Mouse (Mus musculus) cerebellum, adult 8-10 months (tissue): ENCODE data around the gene Slc4a4.

ENCODE experiments used
- DNase-seq: peaks from one replicate; pipeline ENCODE4 v3.0.0; 2022

The Slc4a4 gene

DNA sequence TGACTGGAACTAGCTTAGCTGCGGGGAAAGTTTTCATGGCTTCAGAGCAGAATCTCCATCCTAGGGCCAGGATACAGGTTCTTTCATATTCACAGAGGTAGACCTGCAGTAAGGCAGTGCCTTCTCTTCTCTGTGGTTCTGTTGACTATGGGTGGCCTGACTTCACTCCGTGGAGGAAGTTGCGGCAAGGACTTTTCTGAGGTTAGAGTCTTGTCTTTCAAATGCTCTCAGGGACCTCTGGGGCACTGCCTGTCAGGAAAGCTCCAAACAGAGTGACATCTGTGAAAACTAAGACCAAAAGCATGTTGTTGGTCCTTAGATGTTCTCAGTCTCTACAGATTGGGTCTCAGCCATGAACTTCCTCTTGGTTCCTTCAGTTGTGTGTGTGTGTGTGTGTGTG is 203.5 kb downstream of the Slc4a4 start:
- no peak for DNase-seq

GRCm38 (mm10) chr5:89096371-89096770 is 209.8 kb downstream of the Slc4a4 start:
- DNase-seq = no peak

- no peak for DNase-seq
Measured at GRCm38 (mm10) chr5:89097291-89097690, 210.7 kb downstream of the Slc4a4 start.

- no peak for DNase-seq
Measured at GRCm38 (mm10) chr5:89098121-89098520, 211.5 kb downstream of the Slc4a4 start.

DNA sequence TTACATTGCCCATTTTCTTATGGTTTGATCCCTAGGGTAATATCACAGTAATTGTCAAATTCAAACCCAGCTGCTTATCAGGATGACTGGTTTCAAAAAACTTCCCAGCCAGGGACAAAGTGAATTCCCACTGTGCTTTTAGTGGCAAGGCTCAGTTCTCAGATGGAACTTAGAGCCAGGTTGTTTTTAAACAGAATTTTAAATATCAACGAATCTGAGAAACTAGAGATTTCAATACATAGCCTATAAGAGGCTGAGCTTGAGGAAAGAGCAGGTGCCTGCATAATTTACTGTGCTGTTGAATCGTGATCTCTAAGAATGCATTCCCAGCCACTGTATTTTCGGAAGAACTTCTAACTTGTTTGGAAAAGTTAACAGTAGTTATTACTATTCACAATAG is 213.3 kb downstream of the Slc4a4 start:
- DNase-seq = no peak

DNA sequence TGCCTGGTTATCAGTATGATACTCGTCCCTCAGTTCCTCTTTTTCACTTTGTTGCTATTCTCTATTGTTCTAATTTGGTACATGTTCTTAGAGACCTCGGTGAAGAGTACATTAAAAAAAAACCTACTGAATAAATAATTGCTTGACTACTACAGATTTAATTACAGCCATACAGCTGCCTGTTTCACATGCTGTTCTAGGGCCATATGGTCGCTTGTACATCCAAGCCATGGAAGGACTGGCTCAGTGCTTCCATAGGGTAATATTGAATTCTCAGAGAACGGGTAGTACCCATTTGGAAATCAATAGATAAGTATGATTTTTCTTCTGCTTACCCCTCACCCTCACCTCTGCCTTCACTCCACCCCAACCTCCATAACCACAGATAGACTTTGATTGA is 215.9 kb downstream of the Slc4a4 start:
- DNase-seq = no peak

GRCm38 (mm10) chr5:89105346-89105745 is 218.7 kb downstream of the Slc4a4 start:
- DNase-seq = no peak

- DNase-seq = no peak
Measured at GRCm38 (mm10) chr5:89106217-89106616, 219.6 kb downstream of the Slc4a4 start.

GRCm38 (mm10) chr5:89108809-89109208 is 222.2 kb downstream of the Slc4a4 start:
- no peak for DNase-seq

DNA sequence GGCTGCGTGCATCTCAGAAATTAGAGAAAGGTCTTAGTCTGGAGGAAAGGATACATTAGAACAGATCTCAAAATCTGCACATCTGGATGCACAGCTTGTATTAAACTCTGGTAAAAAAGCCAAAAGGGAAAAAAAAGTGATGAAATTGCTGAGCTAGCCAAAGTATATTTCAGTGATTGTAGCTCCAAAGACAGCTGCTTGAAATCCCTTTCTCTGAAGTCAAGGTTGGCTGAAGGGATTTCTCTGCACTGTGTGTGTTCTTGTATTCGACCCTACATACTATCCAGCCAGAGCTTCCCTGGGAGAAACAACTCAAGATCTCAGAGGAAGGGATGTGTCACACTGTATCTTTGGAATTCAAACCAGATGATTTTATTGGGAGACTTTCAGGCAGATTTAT is 223.2 kb downstream of the Slc4a4 start:
- no peak for DNase-seq

DNA sequence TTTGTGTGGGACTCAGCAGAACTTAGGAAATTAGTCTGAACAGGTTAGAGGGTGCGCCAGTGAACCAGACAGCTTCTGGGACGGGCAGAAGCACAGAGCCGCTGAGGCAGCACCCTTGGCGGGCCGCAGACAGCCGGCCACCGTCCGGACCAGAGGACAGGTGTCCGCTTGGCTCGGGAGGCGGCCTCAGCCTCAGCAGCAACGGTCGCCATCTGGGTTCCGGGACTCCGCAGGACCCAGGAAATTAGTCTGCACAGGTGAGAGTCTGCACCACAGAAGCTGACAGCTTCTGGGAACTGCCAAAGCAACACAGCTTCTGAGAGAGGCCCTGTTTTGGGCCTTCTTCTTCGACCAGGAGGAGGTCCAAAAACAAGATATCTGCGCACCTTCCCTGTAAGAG is 225.4 kb downstream of the Slc4a4 start:
- peak; percentile 45 for DNase-seq

- DNase-seq = no peak
Measured at GRCm38 (mm10) chr5:89120881-89121280, 234.3 kb downstream of the Slc4a4 start.

DNA sequence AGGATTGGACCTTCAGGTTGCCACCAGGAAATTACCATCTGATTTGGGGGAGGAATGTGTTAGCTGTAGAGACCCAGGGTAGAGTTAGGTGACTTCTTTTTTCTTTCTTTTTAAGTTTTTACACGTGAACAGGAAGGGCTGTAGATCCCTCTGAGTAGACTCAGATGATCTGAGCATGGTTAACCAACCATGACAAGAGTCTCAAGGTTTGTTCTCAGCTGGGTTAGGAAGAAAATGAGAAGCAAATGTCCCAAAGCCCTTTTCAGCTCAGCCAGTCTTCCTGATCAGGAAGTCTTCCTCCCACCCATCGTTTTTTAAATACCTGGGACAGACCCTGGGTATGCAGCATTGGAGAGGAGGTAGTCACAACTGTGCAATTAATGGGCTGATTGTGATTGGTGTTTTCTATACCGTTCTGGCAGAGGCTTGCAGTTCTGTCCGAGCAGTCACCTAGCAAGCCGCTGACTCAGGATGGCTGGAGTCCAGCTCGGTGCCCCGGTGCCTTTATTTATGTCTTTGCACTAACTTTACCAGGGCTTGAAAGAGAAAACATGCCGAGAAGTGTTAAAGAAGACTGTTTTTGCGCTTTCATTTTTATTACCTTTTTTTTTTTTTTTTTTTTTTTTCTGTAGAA is 236.8 kb downstream of the Slc4a4 start:
- DNase-seq = no peak

- no peak for DNase-seq
Measured at GRCm38 (mm10) chr5:89128210-89128609, 241.6 kb downstream of the Slc4a4 start.

- peak; percentile 71 for DNase-seq
Measured at GRCm38 (mm10) chr5:89135776-89136175, 249.2 kb downstream of the Slc4a4 start.

DNA sequence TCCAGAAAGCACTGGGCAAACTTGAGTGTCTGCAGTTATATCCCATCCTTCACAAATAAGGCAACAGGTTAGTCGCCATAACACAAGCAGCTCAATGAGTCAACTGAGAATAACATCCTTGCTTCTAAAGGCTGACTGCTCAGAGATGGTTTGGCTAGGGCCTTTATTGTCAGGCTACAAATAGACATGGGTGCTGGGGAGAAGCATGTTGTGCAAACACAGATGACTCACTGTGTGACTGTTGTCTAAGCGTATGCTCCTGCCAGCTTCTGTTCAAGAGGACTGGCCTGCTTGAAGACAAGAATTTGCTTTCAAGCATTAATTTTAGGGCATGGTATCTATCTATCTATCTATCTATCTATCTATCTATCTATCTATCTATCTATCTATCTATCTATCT is 253.5 kb downstream of the Slc4a4 start:
- DNase-seq = no peak

DNA sequence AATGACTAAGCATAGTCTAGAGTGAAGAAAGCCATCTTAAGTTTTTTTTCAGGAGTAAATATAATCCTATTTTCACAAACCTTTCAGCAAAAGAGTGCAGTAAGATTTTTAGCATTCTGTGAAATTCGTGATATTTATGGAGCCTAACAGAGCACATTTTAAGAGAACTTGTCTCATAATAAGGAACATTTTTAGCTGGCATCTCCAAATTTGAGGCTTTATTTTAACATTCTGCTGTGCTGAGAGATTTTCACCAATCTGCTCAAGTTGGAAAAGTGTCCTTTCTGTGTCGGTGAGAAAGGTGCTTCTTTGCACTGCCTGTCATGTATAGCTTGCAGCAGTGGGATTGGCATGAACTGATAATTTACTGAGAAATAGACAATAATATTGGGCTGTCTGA is 255.1 kb downstream of the Slc4a4 start:
- no peak for DNase-seq

- no peak for DNase-seq
Measured at GRCm38 (mm10) chr5:89146276-89146675, 259.7 kb downstream of the Slc4a4 start.

- DNase-seq = no peak
Measured at GRCm38 (mm10) chr5:89147282-89147790, 260.7 kb downstream of the Slc4a4 start.

- DNase-seq = no peak
Measured at GRCm38 (mm10) chr5:89149436-89150040, 262.9 kb downstream of the Slc4a4 start.

DNA sequence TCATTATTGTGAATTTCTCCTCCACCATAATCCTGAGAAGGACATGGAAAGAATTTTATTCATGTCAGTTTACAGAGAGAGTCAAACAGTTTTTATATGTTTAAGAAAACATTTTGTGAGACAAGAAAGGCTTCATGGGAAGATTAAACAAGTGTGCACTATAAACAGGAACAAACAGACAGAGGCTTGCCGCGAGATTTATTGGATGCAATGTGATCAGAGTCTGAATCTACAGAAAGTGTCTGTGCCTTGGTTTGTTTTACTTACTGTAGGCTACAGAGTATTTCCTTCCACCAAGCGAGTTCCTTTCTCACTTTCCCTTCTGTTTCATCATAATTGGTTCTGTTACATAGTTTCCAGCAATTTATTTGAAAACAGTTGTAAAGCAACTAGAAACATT is 264.5 kb downstream of the Slc4a4 start:
- no peak for DNase-seq

DNA sequence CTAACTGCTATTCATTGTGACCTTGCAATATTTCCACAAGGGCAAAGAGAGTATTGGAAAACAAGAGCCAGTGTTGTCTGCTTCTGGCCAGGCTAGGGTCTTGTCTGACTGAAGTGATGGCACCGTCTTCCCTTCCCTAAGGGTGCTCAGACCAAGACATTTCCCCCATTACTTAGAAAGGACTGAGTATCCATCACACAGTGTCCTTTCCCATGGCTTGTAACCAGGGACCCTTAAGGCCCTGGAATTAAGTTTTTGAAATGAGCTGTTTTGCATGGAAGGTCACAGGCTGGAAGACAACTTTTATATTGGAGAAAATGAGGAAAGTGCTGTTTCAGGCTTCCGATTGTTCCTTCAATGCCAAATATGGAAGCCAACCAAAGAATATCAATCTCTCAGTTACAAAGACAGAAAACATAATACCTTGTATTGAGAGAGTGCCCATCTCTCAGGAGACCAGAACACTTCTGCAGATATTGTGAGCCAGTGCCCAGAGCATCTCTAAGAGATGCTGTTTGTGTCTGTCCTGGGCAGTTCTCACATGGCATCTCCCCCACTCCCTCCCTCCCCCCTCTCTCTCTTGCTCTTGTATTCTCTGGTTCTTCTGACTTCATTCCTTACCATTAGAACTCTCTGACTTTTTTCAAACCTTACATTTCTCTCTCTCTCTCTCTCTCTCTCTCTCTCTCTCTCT is 284.6 kb downstream of the Slc4a4 start:
- no peak for DNase-seq

GRCm38 (mm10) chr5:89190063-89190462 is 303.4 kb downstream of the Slc4a4 start:
- no peak for DNase-seq

GRCm38 (mm10) chr5:89194654-89195053 is 308.0 kb downstream of the Slc4a4 start:
- DNase-seq = no peak
